Mouse (Mus musculus): Measurements from ENCODE around the gene Rdh16f1. TPM values are rescaled to one million over a fixed set of nuclear protein-coding genes. Genes with fewer than 3 reads are reported as not detected.
"Not testable (repeated sequence)": the region's sequence is repeated elsewhere in the genome, so short reads cannot be mapped to it uniquely, and the experiment has no call there.

The Rdh16f1 gene
- polyA plus RNA-seq, 1 experiment from 2014 or later: 0.14 TPM

DNA sequence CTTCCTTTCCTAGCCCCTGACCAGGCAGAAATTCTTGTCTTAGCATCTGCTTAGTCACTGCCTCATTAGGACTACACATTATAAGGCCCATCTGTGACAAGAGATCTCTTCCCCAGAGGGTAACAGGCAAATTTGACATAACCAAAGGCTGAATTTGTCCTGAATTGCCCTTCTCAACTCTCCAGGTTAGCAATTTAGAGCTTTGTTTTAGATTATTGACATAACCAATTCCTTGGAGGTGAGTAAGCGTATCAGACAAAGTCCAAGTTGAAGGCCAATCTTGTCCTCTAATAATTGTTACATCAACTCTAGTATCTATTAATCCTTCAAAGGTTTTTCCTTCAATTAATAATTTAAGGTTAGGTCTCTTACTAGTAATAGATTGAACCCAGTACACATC lies 74.6 kb downstream of the Rdh16f1 start:
- H3K4me1 ChIP-seq (ENCODE audit: control insufficient read depth, low read depth, low read length); H3K4me3 ChIP-seq (ENCODE audit: low read depth, low read length); H3K27ac ChIP-seq (ENCODE audit: low read length); ATAC-seq (ENCODE audit: low read depth); H3K27me3 ChIP-seq (ENCODE audit: control insufficient read depth, insufficient read depth, low read depth, low read length); H3K9me3 ChIP-seq (replicated peaks; ENCODE audit: control insufficient read depth, low read length); H3K9ac ChIP-seq (ENCODE audit: low read depth, low read length); H3K4me2 ChIP-seq (ENCODE audit: low read depth, low read length); H3K36me3 ChIP-seq (ENCODE audit: control insufficient read depth, insufficient read depth): not testable (repeated sequence)
- 70% methylated on average over 1 of the region's 1 CpGs for WGBS (ENCODE audit: insufficient replicate concordance)

DNA sequence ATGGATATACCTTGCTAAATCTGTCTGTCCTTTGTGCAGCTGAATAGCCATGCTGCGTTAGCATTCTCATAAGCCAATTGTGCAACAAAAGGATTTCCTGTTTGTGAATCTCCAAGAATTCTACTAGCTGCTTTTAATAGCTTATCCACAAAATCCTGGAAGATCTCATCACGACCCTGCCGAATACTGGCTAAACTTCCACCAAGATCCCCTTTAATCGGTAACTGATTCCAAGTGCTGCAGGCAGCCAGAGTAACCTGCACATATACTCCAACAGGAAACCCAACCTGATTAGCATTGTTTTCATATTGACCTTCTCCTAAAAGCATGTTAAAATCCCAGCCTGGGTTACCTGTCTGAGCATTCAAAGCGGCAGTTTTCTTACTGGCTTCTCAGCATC lies 75.7 kb downstream of the Rdh16f1 start:
- Histone ChIP-seq H3K4me1 (ENCODE audit: control insufficient read depth, low read depth, low read length) (no peaks in the 10 kb centered on the region), H3K27ac (ENCODE audit: low read length) (no peak overlapping the region), H3K4me3 (ENCODE audit: low read depth, low read length) (no peak overlapping the region), H3K9me3 (replicated peaks; ENCODE audit: control insufficient read depth, low read length) (no peaks in the 10 kb centered on the region), H3K27me3 (ENCODE audit: control insufficient read depth, insufficient read depth, low read depth, low read length) (no peaks in the 10 kb centered on the region), H3K9ac (ENCODE audit: low read depth, low read length) (no peak overlapping the region), H3K36me3 (ENCODE audit: control insufficient read depth, insufficient read depth) (no peaks in the 10 kb centered on the region), H3K4me2 (ENCODE audit: low read depth, low read length) (no peak overlapping the region)
- no peak for ATAC-seq (ENCODE audit: low read depth)
- 58% methylated on average over 5 of the region's 5 CpGs for WGBS (ENCODE audit: insufficient replicate concordance)

DNA sequence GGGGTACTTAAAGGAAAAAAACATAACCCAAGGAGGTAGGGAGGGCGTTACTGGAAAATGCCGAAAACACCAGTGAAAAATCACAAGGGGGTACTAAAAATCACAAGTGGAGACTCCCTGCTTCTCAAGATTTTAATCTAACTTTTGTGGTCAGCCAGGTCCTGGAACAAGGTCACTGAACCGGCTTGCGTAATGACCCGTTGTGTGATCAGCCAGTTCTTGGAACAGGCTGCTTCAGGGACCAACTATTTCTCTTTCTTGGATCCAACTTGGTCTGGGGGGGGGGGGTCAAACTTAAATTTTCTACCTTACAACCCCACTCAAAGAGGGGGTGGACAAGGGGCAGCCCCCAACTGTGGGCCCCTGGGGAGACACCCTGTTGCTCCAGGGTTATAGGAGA lies 78.2 kb downstream of the Rdh16f1 start:
- not testable (repeated sequence) for H3K9ac ChIP-seq (ENCODE audit: low read depth, low read length); H3K9me3 ChIP-seq (replicated peaks; ENCODE audit: control insufficient read depth, low read length); H3K27me3 ChIP-seq (ENCODE audit: control insufficient read depth, insufficient read depth, low read depth, low read length); H3K27ac ChIP-seq (ENCODE audit: low read length); H3K4me3 ChIP-seq (ENCODE audit: low read depth, low read length); H3K36me3 ChIP-seq (ENCODE audit: control insufficient read depth, insufficient read depth); H3K4me1 ChIP-seq (ENCODE audit: control insufficient read depth, low read depth, low read length); H3K4me2 ChIP-seq (ENCODE audit: low read depth, low read length); ATAC-seq (ENCODE audit: low read depth)
- WGBS (ENCODE audit: insufficient replicate concordance): 64% methylated on average over 5 of the region's 5 CpGs

DNA sequence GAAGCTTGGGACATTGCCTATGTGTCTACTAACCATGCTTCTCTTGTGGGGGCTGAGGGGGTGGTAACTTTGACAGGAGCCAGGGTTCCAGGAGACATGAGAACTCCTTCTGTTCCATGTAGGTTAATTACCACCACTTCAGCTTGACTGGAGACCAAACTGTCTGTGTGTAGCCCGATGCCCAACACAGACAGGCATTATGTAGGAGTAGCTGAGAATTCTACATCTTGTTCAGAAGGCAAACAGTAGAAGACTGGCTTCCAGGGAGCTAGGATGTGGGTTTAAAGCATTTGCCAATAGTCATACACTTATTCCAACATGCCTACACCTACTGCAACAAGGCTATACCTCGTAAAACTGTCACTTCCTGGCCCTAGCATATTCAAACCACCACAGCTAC lies 79.0 kb downstream of the Rdh16f1 start:
- WGBS (ENCODE audit: insufficient replicate concordance): 69% methylated on average over 2 of the region's 2 CpGs
- H3K4me3 ChIP-seq (ENCODE audit: low read depth, low read length): no peak overlapping the region
- H3K9ac ChIP-seq (ENCODE audit: low read depth, low read length): no peak overlapping the region
- no peaks in the 10 kb centered on the region for H3K36me3 ChIP-seq (ENCODE audit: control insufficient read depth, insufficient read depth)
- no peaks in the 10 kb centered on the region for H3K27me3 ChIP-seq (ENCODE audit: control insufficient read depth, insufficient read depth, low read depth, low read length)
- H3K4me1 ChIP-seq (ENCODE audit: control insufficient read depth, low read depth, low read length): no peaks in the 10 kb centered on the region
- ATAC-seq (ENCODE audit: low read depth): no peak
- no peaks in the 10 kb centered on the region for H3K9me3 ChIP-seq (replicated peaks; ENCODE audit: control insufficient read depth, low read length)
- no peak overlapping the region for H3K27ac ChIP-seq (ENCODE audit: low read length)
- H3K4me2 ChIP-seq (ENCODE audit: low read depth, low read length): no peak overlapping the region

DNA sequence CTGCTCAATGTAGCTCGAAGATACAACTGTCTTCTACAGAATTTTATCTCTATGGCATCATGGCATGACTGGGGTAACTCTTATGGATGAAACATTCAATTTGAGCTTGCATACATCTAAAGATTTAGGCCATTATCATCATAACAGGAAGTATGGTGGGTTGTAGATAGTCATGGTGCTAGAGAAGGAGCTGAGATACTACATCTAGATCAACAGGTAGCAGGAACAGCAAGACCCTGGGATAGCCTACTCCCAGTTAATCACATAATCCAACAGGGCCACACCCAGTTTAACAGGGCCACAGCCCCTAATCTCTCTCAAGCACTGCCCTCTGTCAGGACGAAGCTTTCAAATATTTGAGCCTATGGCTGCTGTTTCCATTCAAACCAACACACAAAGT lies 81.2 kb downstream of the Rdh16f1 start:
- Histone ChIP-seq H3K9me3 (replicated peaks; ENCODE audit: control insufficient read depth, low read length) (no peaks in the 10 kb centered on the region), H3K4me1 (ENCODE audit: control insufficient read depth, low read depth, low read length) (no peaks in the 10 kb centered on the region), H3K36me3 (ENCODE audit: control insufficient read depth, insufficient read depth) (no peaks in the 10 kb centered on the region), H3K4me2 (ENCODE audit: low read depth, low read length) (no peak overlapping the region), H3K27me3 (ENCODE audit: control insufficient read depth, insufficient read depth, low read depth, low read length) (no peaks in the 10 kb centered on the region), H3K27ac (ENCODE audit: low read length) (no peak overlapping the region), H3K9ac (ENCODE audit: low read depth, low read length) (no peak overlapping the region), H3K4me3 (ENCODE audit: low read depth, low read length) (no peak overlapping the region)
- ATAC-seq (ENCODE audit: low read depth): no peak
- WGBS (ENCODE audit: insufficient replicate concordance): 27% methylated on average over 2 of the region's 2 CpGs

Other genes with a start within 250 kb of the Rdh16f1 start
- gene Ndufa4l2, start 244.8 kb upstream of the Rdh16f1 start, polyA plus RNA-seq (2015; fragmentation: Nextera tagmentation; extraction: Ambion mirVana): 62.5 and 67.9 TPM in 2 replicates
- 180 and 183 TPM in 2 replicates for gene Shmt2, start 237.3 kb upstream of the Rdh16f1 start, polyA plus RNA-seq (2015; fragmentation: Nextera tagmentation; extraction: Ambion mirVana)
- 0.14 TPM in 1 of 2 replicates, not detected in the other for gene Nxph4, start 225.2 kb upstream of the Rdh16f1 start, polyA plus RNA-seq (2015; fragmentation: Nextera tagmentation; extraction: Ambion mirVana)
- 31.9 and 36.3 TPM in 2 replicates for gene Lrp1, start 138.6 kb upstream of the Rdh16f1 start, polyA plus RNA-seq (2015; fragmentation: Nextera tagmentation; extraction: Ambion mirVana)
- gene Stat6, start 116.8 kb upstream of the Rdh16f1 start, polyA plus RNA-seq (2015; fragmentation: Nextera tagmentation; extraction: Ambion mirVana): 14.8 and 17.7 TPM in 2 replicates
- 6.7 and 7.1 TPM in 2 replicates for gene Nemp1, start 92.9 kb upstream of the Rdh16f1 start, polyA plus RNA-seq (2015; fragmentation: Nextera tagmentation; extraction: Ambion mirVana)
- 3.0 and 3.9 TPM in 2 replicates for gene Nab2, start 91.2 kb upstream of the Rdh16f1 start, polyA plus RNA-seq (2015; fragmentation: Nextera tagmentation; extraction: Ambion mirVana)
- 0.11 and 0.55 TPM in 2 replicates for gene Myo1a, start 54.6 kb upstream of the Rdh16f1 start, polyA plus RNA-seq (2015; fragmentation: Nextera tagmentation; extraction: Ambion mirVana)
- gene Tac2, start 35.3 kb upstream of the Rdh16f1 start, polyA plus RNA-seq (2015; fragmentation: Nextera tagmentation; extraction: Ambion mirVana): 11.3 and 13.1 TPM in 2 replicates
- 0.69 and 0.70 TPM in 2 replicates for gene Zbtb39, start 20.2 kb upstream of the Rdh16f1 start, polyA plus RNA-seq (2015; fragmentation: Nextera tagmentation; extraction: Ambion mirVana)
- 13.4 and 15.6 TPM in 2 replicates for gene Gpr182, start 8.1 kb upstream of the Rdh16f1 start, polyA plus RNA-seq (2015; fragmentation: Nextera tagmentation; extraction: Ambion mirVana)
- 0.12 and 0.20 TPM in 2 replicates for gene Rdh1, start 66 bp upstream of the Rdh16f1 start, polyA plus RNA-seq (2015; fragmentation: Nextera tagmentation; extraction: Ambion mirVana)
- not detected in 2 replicates for gene Rdh9, start 16.6 kb downstream of the Rdh16f1 start, polyA plus RNA-seq (2015; fragmentation: Nextera tagmentation; extraction: Ambion mirVana)
- gene Rdh16, start 41.4 kb downstream of the Rdh16f1 start, polyA plus RNA-seq (2015; fragmentation: Nextera tagmentation; extraction: Ambion mirVana): 0.04 and 0.05 TPM in 2 replicates
- gene Rdh19, start 90.1 kb downstream of the Rdh16f1 start, polyA plus RNA-seq (2015; fragmentation: Nextera tagmentation; extraction: Ambion mirVana): 0.11 TPM in 1 of 2 replicates, not detected in the other
- 0.45 and 0.54 TPM in 2 replicates for gene Rdh16f2, start 106.7 kb downstream of the Rdh16f1 start, polyA plus RNA-seq (2015; fragmentation: Nextera tagmentation; extraction: Ambion mirVana)
- gene Rdh7, start 129.0 kb downstream of the Rdh16f1 start, polyA plus RNA-seq (2015; fragmentation: Nextera tagmentation; extraction: Ambion mirVana): 20.8 and 33.3 TPM in 2 replicates
- not detected in 2 replicates for gene Sdr9c7, start 138.7 kb downstream of the Rdh16f1 start, polyA plus RNA-seq (2015; fragmentation: Nextera tagmentation; extraction: Ambion mirVana)
- 0.14 and 0.20 TPM in 2 replicates for gene Hsd17b6, start 247.8 kb downstream of the Rdh16f1 start, polyA plus RNA-seq (2015; fragmentation: Nextera tagmentation; extraction: Ambion mirVana)